Mouse (Mus musculus): ENCODE measurements around the gene Asic5. TPM values are rescaled to one million over a fixed set of nuclear protein-coding genes. Genes with fewer than 3 reads are reported as not detected.

Asic5 gene
- total and polyA plus RNA-seq, 3 experiments, result not detected

GRCm38 (mm10) chr3:81976102-81976501 is 6.0 kb upstream of the Asic5 start, which contains the start of gene Tdo2:
TSS of gene Tdo2 (minus strand) at chr3:81976202.
- no peaks in the 10 kb centered on the region for H3K36me3 ChIP-seq (replicated peaks)
- no peak within 1 kb of the TSS for H3K4me3 ChIP-seq (ENCODE audit: low read depth, low read length)
- 0 out of 2 replicates have a peak, but pooled peaks cover 2% of the 10 kb centered on the region for H3K27me3 ChIP-seq (ENCODE audit: insufficient read depth, low read length)
- no peaks in the 10 kb centered on the region for H3K4me1 ChIP-seq (ENCODE audit: insufficient read depth, low read depth, low read length)
- no peak for DNase-seq (ENCODE audit: low spot score)
- ATAC-seq (ENCODE audit: extremely low read depth, insufficient number of reproducible peaks, low FRiP score, poor library complexity, severe bottlenecking), result no peak
- H3K9me3 ChIP-seq (replicated peaks), result no peaks in the 10 kb centered on the region
- TF ChIP-seq GATA1 (IDR thresholded peaks at IDR 0.05; ENCODE audit: borderline replicate concordance, low read length) (no peak), TAL1 (conservative IDR thresholded peaks at IDR 0.05; ENCODE audit: low read depth, low read length) (no peak), POLR2AphosphoS5 (IDR thresholded peaks at IDR 0.05; ENCODE audit: insufficient replicate concordance, low read depth, low read length) (no peak), GATA2 (IDR thresholded peaks at IDR 0.05; ENCODE audit: borderline replicate concordance, low read depth, low read length) (no peak), CTCF (IDR thresholded peaks at IDR 0.05; ENCODE audit: low read depth, low read length) (no peak)

GRCm38 (mm10) chr3:81981576-81981975 is 514 bp upstream of the Asic5 start:
- Histone ChIP-seq H3K36me3 (replicated peaks) (no peaks in the 10 kb centered on the region), H3K4me3 (ENCODE audit: low read depth, low read length) (no peak overlapping the region), H3K4me1 (ENCODE audit: insufficient read depth, low read depth, low read length) (no peaks in the 10 kb centered on the region), H3K27me3 (ENCODE audit: insufficient read depth, low read length) (no peaks in the 10 kb centered on the region), H3K9me3 (replicated peaks) (no peaks in the 10 kb centered on the region)
- TF ChIP-seq TAL1 (conservative IDR thresholded peaks at IDR 0.05; ENCODE audit: low read depth, low read length) (no peak), POLR2AphosphoS5 (IDR thresholded peaks at IDR 0.05; ENCODE audit: insufficient replicate concordance, low read depth, low read length) (no peak), CTCF (IDR thresholded peaks at IDR 0.05; ENCODE audit: low read depth, low read length) (no peak), GATA2 (IDR thresholded peaks at IDR 0.05; ENCODE audit: borderline replicate concordance, low read depth, low read length) (no peak), GATA1 (IDR thresholded peaks at IDR 0.05; ENCODE audit: borderline replicate concordance, low read length) (no peak)
- DNase-seq (ENCODE audit: low spot score), result no peak
- ATAC-seq (ENCODE audit: extremely low read depth, insufficient number of reproducible peaks, low FRiP score, poor library complexity, severe bottlenecking), result no peak

GRCm38 (mm10) chr3:81983120-81983895 is 1.2 kb downstream of the Asic5 start:
- Histone ChIP-seq H3K4me3 (ENCODE audit: low read depth, low read length) (no peak overlapping the region), H3K4me1 (ENCODE audit: insufficient read depth, low read depth, low read length) (no peaks in the 10 kb centered on the region), H3K27me3 (ENCODE audit: insufficient read depth, low read length) (no peaks in the 10 kb centered on the region), H3K36me3 (replicated peaks) (no peaks in the 10 kb centered on the region), H3K9me3 (replicated peaks) (no peaks in the 10 kb centered on the region)
- DNase-seq (ENCODE audit: low spot score) (no peak), ATAC-seq (ENCODE audit: extremely low read depth, insufficient number of reproducible peaks, low FRiP score, poor library complexity, severe bottlenecking) (no peak)
- TF ChIP-seq TAL1 (conservative IDR thresholded peaks at IDR 0.05; ENCODE audit: low read depth, low read length) (no peak), GATA1 (IDR thresholded peaks at IDR 0.05; ENCODE audit: borderline replicate concordance, low read length) (no peak), CTCF (IDR thresholded peaks at IDR 0.05; ENCODE audit: low read depth, low read length) (no peak)

DNA sequence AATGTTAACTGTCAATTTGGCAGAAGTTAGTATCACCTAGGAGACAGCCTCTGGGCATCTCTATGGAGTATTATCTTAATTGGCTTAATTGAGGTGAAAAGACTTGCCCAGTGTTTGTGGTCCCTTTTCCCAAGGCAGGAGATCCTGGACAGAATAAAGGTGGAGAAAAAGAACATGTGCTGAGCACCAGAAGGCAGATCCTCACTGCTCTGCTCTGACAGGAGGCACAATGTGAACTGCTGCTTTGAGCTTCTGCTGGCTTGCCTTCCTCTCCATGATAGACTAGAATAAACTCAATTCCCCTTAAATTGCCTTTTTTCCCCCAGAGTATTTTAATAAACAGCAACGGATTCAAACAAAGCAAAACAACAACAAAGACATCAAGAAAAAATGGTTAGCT is 3.0 kb downstream of the Asic5 start:
- Histone ChIP-seq H3K27me3 (ENCODE audit: insufficient read depth, low read length) (no peaks in the 10 kb centered on the region), H3K9me3 (replicated peaks) (no peaks in the 10 kb centered on the region), H3K4me3 (ENCODE audit: low read depth, low read length) (no peak overlapping the region), H3K36me3 (replicated peaks) (no peaks in the 10 kb centered on the region), H3K4me1 (ENCODE audit: insufficient read depth, low read depth, low read length) (no peaks in the 10 kb centered on the region)
- DNase-seq (ENCODE audit: low spot score) (no peak), ATAC-seq (ENCODE audit: extremely low read depth, insufficient number of reproducible peaks, low FRiP score, poor library complexity, severe bottlenecking) (no peak)
- no peak for TF ChIP-seq CTCF (IDR thresholded peaks at IDR 0.05; ENCODE audit: low read depth, low read length)

- Histone ChIP-seq H3K36me3 (replicated peaks) (no peaks in the 10 kb centered on the region), H3K27me3 (ENCODE audit: insufficient read depth, low read length) (no peaks in the 10 kb centered on the region), H3K4me1 (ENCODE audit: insufficient read depth, low read depth, low read length) (no peaks in the 10 kb centered on the region), H3K9me3 (replicated peaks) (no peaks in the 10 kb centered on the region), H3K4me3 (ENCODE audit: low read depth, low read length) (no peak overlapping the region)
- no peak for TF ChIP-seq CTCF (IDR thresholded peaks at IDR 0.05; ENCODE audit: low read depth, low read length)
- TF ChIP-seq GATA2 (IDR thresholded peaks at IDR 0.05; ENCODE audit: borderline replicate concordance, low read depth, low read length), result no peak
- TF ChIP-seq POLR2AphosphoS5 (IDR thresholded peaks at IDR 0.05; ENCODE audit: insufficient replicate concordance, low read depth, low read length), result no peak
- no peak for TF ChIP-seq GATA1 (IDR thresholded peaks at IDR 0.05; ENCODE audit: borderline replicate concordance, low read length)
- TF ChIP-seq TAL1 (conservative IDR thresholded peaks at IDR 0.05; ENCODE audit: low read depth, low read length), result no peak
- DNase-seq (ENCODE audit: low spot score) (no peak), ATAC-seq (ENCODE audit: extremely low read depth, insufficient number of reproducible peaks, low FRiP score, poor library complexity, severe bottlenecking) (no peak)
Measured at GRCm38 (mm10) chr3:81986103-81986502, 4.0 kb downstream of the Asic5 start.

DNA sequence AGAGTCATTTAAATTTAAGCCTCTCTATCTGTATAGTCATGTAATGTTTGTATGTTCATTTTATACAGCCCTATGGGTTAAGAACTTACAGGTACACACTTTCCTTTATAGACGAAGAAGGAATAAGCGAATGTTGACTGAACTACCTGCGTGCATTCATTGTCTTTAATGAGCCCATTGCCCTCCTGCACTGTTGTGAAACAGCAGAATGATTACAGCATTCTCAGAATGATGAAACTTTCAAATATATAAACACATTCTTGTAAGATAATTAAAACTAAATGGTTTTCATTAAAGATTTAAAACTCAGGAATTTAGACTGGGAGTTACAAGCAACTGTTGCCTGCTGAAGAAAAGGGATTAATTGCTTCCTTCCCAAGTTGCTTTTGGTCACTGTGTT is 5.5 kb downstream of the Asic5 start:
- H3K4me1 ChIP-seq (ENCODE audit: insufficient read depth, low read depth, low read length), result no peaks in the 10 kb centered on the region
- H3K9me3 ChIP-seq (replicated peaks), result no peaks in the 10 kb centered on the region
- ATAC-seq (ENCODE audit: extremely low read depth, insufficient number of reproducible peaks, low FRiP score, poor library complexity, severe bottlenecking) (no peak), DNase-seq (ENCODE audit: low spot score) (no peak)
- no peaks in the 10 kb centered on the region for H3K36me3 ChIP-seq (replicated peaks)
- H3K4me3 ChIP-seq (ENCODE audit: low read depth, low read length), result no peak overlapping the region
- TF ChIP-seq TAL1 (conservative IDR thresholded peaks at IDR 0.05; ENCODE audit: low read depth, low read length) (no peak), POLR2AphosphoS5 (IDR thresholded peaks at IDR 0.05; ENCODE audit: insufficient replicate concordance, low read depth, low read length) (no peak), CTCF (IDR thresholded peaks at IDR 0.05; ENCODE audit: low read depth, low read length) (no peak), GATA1 (IDR thresholded peaks at IDR 0.05; ENCODE audit: borderline replicate concordance, low read length) (no peak), GATA2 (IDR thresholded peaks at IDR 0.05; ENCODE audit: borderline replicate concordance, low read depth, low read length) (no peak)
- H3K27me3 ChIP-seq (ENCODE audit: insufficient read depth, low read length), result no peaks in the 10 kb centered on the region
